8 mouse cellular contexts compared by ENCODE assay signal in the genomic region with DNA sequence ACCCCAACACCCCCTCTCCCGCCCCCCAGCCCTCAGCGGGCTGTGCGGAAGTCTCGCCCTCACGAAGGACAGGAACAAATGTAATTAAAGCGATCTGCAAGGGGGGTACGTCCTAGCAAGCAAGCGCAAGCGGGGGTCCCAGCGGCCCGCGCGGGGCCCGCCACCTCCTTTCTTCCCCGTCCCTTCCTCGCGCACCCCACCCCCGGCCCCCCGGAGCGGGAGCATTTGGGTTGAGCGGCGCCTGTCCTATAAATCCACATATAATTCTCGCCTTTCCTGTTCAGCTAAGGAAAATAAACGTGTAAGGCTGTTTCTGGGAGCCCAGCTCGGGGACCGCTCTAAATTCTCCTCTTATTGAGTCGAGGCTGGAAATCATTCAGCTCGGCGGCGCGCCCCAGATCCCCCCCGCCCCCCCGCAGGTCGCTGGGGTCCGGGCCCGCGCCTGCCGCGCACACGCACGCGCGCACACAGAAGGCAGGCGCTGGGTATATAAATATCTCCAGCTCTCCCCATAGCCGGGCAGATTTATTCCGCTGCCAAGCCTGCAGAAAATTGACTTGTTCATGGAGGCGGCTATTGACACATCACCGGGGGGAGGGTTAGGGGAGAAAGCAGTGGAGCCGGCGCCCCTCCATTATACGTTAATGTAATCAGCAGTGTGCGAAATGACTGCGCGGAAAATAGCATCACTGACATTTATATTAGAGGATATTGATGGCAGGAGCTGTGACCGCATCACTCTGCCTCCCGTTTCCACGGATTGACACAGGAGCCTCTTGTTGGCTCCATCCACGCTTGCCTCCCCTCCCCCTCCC.
DNase-seq lines count a peak whose midpoint lies in the region; ATAC-seq lines count a peak whose summit lies in the region.

No protein-coding gene starts in this region.

- no peaks in the 10 kb centered on the region; the same call in none of the 2 replicates for H3K27me3 ChIP-seq in hindbrain, embryonic 16.5 days (replicated peaks; ENCODE audit: control insufficient read depth, insufficient read depth, low read length)
- H3K27me3 ChIP-seq in limb, embryonic 12.5 days = peaks cover 98% of the 10 kb centered on the region
- no peaks in the 10 kb centered on the region for H3K27me3 ChIP-seq in neural tube, embryonic 14.5 days (ENCODE audit: control insufficient read depth, insufficient read depth, low read length)

- H3K9ac ChIP-seq in hindbrain, embryonic 16.5 days (ENCODE audit: low read depth, low read length) = peak overlapping the region; percentile 83
- H3K9ac ChIP-seq in limb, embryonic 12.5 days (replicated peaks) = peak overlapping the region; percentile 68
- H3K9ac ChIP-seq in neural tube, embryonic 14.5 days (replicated peaks; ENCODE audit: low read depth, low read length) = peak overlapping the region; percentile 73

- H3K4me1 ChIP-seq in hindbrain, embryonic 16.5 days (ENCODE audit: control insufficient read depth, insufficient read depth, low read depth, low read length) = peaks cover 32% of the 10 kb centered on the region
- H3K4me1 ChIP-seq in limb, embryonic 12.5 days (replicated peaks) = peaks cover 16% of the 10 kb centered on the region
- peaks cover 20% of the 10 kb centered on the region for H3K4me1 ChIP-seq in neural tube, embryonic 14.5 days (ENCODE audit: control insufficient read depth, insufficient read depth, low read length)

- WGBS in hindbrain, embryonic 16.5 days = under 1% methylated on average over 56 of the region's 58 CpGs
- under 1% methylated on average over 57 of the region's 58 CpGs for WGBS in limb, embryonic 12.5 days
- WGBS in neural tube, embryonic 14.5 days = under 1% methylated on average over 58 of the region's 58 CpGs

- peak overlapping the region; percentile 99 for H3K4me2 ChIP-seq in hindbrain, embryonic 16.5 days (ENCODE audit: low read length)
- H3K4me2 ChIP-seq in limb, embryonic 12.5 days = peak overlapping the region; percentile 98
- H3K4me2 ChIP-seq in neural tube, embryonic 14.5 days (ENCODE audit: low read depth, low read length) = peak overlapping the region; percentile 94

- ATAC-seq in frontal cortex, adult (ENCODE audit: low TSS enrichment) = peak; percentile 47
- peak; percentile 85 for ATAC-seq in hindbrain, embryonic 16.5 days
- ATAC-seq in limb, embryonic 12.5 days (ENCODE audit: insufficient number of reproducible peaks, insufficient read depth, low FRiP score, low TSS enrichment, low read depth) = peak; percentile 30; the same call in 1 of the 2 replicates
- ATAC-seq in neural tube, embryonic 14.5 days (ENCODE audit: low read depth) = peak; percentile 84

- H3K36me3 ChIP-seq in hindbrain, embryonic 16.5 days (ENCODE audit: control insufficient read depth, insufficient read depth, low read length) = no peaks in the 10 kb centered on the region
- H3K36me3 ChIP-seq in limb, embryonic 12.5 days = no peaks in the 10 kb centered on the region
- H3K36me3 ChIP-seq in neural tube, embryonic 14.5 days (ENCODE audit: control insufficient read depth, insufficient read depth, low read length) = no peaks in the 10 kb centered on the region

- peak overlapping the region; percentile 56 for H3K4me3 ChIP-seq in hindbrain, embryonic 16.5 days (ENCODE audit: low read length)
- peak overlapping the region; percentile 60 for H3K4me3 ChIP-seq in limb, embryonic 12.5 days (replicated peaks)
- H3K4me3 ChIP-seq in neural tube, embryonic 14.5 days (ENCODE audit: low read depth, low read length) = peak overlapping the region; percentile 45

- peak overlapping the region; percentile 97 for H3K27ac ChIP-seq in hindbrain, embryonic 16.5 days (ENCODE audit: low read depth, low read length)
- H3K27ac ChIP-seq in limb, embryonic 12.5 days = peak overlapping the region; percentile 66
- H3K27ac ChIP-seq in neural tube, embryonic 14.5 days (ENCODE audit: low read depth, low read length) = peak overlapping the region; percentile 99

- no peaks in the 10 kb centered on the region for H3K9me3 ChIP-seq in hindbrain, embryonic 16.5 days (ENCODE audit: control insufficient read depth, low read length)
- H3K9me3 ChIP-seq in limb, embryonic 12.5 days = no peaks in the 10 kb centered on the region
- H3K9me3 ChIP-seq in neural tube, embryonic 14.5 days (ENCODE audit: control insufficient read depth, low read length) = no peaks in the 10 kb centered on the region

- DNase-seq in kidney, postnatal 10 days = peak; percentile 54
- DNase-seq in kidney, adult 9 months = no peak
- DNase-seq in cerebellum, adult 18-20 months = peak; percentile 74 to 82
- DNase-seq in urinary bladder, postnatal 10 days (ENCODE audit: low spot score) = no peak

Comparison
In these comparisons a context has a peak if more than half of its experiments do, and no peak if none do; other contexts are left out.
1. DNase-seq: peak in kidney, postnatal 10 days (single experiment) and cerebellum, adult 18-20 months (2 of 2); none in kidney, adult 9 months (single experiment) and urinary bladder, postnatal 10 days (single experiment).
2. ATAC-seq: peak in every context shown above with its lines; median percentile 85 in hindbrain, embryonic 16.5 days; 84 in neural tube, embryonic 14.5 days; 47 in frontal cortex, adult; 30 in limb, embryonic 12.5 days.
3. Peak in every context shown above with its lines, with median percentiles within 50 percentile points of each other: H3K27ac ChIP-seq, H3K4me2 ChIP-seq, H3K4me3 ChIP-seq and H3K9ac ChIP-seq.